Mouse (Mus musculus) spleen, embryonic (tissue): ENCODE data around the gene Taf8.

ENCODE experiments used
- CTCF ChIA-PET: fragments of 350-600 bp; sonication (Branson Sonifier 250); formaldehyde crosslinking; loops from one replicate; lab custom pipeline; 2022; lab: Charles Lee

Gene Taf8

DNA sequence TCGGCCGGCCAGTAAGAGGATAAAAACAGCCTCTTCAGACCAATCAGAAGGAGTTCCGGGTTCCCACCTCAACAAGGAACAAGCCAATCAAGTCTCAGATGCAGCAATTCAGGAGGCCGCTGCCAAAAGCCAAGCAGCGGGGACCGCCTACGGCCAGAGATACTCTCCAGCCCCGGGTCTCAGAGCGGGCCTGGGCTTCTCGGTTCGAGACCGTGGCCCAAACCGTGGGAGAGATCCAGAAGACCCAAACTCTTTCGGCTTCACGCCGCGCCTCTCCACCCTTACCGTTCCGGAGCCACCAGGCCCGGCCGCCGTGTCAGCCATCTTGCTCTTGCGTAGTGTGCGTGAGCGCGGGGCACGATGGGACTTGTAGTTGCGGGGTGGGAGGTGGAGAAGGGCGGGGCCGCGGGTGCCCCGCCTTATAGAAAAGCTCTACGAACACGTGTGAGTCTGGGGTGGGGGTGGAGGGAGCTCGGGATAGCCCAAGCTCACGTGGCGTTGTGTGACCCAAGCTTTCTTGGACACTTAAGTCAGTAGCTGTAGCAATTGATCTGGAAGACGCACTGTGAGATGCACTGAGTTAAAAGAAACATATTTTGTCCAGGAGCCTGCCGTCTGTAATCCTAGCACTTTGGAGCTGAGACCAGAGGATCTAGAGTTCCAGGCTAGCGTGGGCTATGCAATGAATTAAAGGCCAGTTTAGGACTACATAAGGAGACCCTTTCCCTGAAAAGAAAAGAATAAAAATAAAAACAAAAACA lies at the start of gene Taf8:
TSS of gene Taf8 (minus strand) at position 347 of the 761 bp plus-strand sequence.
- CTCF ChIA-PET, result interaction anchor here (0.8 to 1.2 kb wide), 2 partner anchors 9 to 21 kb away, joined by 3 to 5 read pairs; no protein-coding TSS in a partner anchor

DNA sequence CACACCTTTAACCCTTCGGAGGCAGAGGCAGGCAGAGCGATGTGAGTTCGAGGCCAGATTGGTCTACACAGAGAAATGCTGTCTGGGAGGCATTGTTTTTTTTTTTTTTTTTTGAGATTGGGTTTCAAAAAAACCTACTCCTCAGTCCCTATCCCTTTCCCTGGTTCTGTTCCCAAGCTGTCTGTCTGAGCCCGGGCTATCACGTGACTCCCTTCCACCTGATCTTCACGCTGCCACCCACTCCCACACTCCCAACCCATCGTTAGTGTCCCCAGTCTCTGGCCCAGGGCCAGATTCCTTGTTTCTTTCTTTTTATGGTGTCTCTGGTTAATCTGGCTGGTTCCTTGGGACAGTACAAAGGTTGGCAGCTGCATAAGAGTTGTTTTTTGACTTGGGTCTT lies 49.0 kb upstream of the Taf8 start:
- CTCF ChIA-PET, result interaction anchor here (0.9 to 1.0 kb wide), 2 partner anchors 22 to 37 kb away, joined by 3 to 6 read pairs; no protein-coding TSS in a partner anchor

DNA sequence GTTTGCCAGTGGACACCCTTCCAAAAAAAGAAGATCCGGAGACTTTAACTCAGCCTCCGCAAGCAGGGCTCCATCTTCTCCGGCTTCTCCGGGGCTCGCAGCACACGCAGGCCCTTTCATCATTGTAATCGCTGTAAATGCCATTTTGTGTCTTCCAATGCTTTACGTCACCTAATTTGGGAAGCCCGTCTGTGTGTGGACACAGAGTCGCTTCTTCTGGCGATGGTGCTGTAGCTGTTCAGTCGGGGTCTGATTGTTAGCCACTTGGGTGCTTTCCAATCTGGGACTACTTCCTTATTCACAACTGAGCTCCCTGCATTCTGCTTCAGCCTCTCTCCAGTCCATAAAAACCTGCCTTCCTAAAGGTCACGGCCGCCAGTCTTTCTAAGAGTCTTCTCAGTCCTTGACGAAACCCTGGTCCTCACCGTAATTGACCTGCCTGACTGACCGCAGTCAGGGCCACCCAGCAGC lies 43.8 kb upstream of the Taf8 start:
- CTCF ChIA-PET, result interaction anchor here (0.6 to 1.1 kb wide), 3 partner anchors 22 to 65 kb away, joined by 5 to 6 read pairs (median 5); no protein-coding TSS in a partner anchor

DNA sequence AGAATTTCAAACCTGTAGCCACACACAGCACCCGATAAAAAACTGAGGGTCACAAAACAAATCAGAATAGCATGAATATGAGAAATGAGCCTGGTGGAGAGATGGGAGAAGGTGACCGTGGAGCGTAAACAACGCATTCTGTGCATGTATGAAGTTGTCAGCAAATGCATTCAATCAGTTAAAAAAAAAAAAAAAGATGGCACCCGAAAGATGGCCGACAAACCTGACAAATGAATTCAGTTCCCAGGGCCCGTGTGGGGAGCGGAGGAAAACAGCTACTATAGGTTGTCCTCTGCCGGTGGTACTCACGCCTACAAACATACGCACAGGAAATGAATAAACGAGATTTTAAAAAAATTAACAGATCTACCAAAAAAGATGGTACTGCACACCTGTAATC lies 43.1 kb upstream of the Taf8 start:
- CTCF ChIA-PET, result interaction anchor here (1.1 kb wide), 1 partner anchor 64 kb away, joined by 5 read pairs; no protein-coding TSS in a partner anchor

DNA sequence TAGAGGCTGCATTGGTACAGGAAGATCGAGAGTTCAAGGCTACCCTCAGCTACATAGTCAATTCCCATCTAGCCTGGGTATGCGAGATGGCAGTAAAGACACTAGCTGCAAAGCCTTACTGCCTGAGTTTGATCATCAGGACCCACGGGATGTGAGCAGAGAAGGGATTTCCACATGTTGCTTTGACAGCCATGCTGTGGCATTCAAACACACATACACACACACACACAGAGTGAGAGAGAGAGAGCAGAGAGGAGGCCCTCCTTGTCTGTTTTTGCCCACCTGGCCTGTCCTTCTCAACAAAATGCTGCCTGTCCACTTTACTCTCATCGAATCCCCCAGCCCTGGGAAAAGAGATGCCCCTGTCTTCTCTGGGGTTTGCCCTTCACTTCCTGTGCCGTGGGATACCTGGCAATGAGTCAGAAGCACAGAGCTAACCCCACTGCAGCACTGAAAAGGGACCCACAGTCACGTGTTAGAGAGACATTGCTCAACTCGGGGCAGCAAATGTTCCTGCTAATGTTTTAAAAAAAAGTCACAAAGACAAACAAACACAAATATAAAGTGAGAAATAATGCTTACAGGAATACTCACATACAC lies 41.1 kb upstream of the Taf8 start:
- CTCF ChIA-PET, result interaction anchor here (0.9 kb wide), 1 partner anchor 16 kb away, joined by 3 read pairs; no protein-coding TSS in a partner anchor

DNA sequence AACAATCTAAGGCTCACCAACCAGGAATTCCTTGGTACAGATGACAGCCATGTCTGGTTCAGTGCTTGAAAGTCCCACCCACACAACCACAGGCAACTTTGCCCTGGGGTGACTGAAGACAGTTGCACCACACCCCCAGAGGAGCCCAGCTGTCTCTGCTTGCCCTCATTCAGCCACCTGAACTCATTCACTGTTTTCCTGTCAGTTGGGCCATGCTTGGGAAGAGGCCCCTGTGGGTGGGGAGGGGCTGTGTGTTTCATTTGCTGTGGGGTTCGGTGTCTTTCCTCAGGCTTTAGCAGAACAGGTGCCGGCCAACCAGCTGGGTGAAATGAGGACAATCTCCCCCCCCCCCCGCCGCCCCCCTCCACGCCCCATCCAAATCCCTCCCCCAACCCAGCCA lies 40.0 kb upstream of the Taf8 start:
- CTCF ChIA-PET, result no interaction called here

DNA sequence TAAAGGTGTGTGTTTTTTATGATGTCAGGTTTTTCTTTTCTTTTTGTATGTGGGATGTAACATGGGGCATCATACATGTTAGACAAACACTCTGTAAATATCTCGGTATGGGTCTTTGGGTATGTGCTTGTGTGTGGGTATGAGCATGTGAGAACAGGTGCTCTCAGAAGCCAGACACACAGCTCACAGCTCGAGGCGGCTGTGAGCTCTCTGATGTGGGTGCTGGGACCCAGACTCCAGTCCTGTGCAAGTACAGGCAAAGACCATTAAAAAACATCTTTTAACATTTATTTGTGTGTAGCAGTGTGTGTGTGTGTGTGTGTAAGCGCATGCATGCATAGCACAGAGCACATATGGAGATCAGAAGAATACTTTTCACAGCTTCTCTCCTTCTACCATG lies 37.0 kb upstream of the Taf8 start:
- CTCF ChIA-PET, result interaction anchor here (0.5 kb wide), 1 partner anchor 390 kb away, joined by 4 read pairs; no protein-coding TSS in a partner anchor

DNA sequence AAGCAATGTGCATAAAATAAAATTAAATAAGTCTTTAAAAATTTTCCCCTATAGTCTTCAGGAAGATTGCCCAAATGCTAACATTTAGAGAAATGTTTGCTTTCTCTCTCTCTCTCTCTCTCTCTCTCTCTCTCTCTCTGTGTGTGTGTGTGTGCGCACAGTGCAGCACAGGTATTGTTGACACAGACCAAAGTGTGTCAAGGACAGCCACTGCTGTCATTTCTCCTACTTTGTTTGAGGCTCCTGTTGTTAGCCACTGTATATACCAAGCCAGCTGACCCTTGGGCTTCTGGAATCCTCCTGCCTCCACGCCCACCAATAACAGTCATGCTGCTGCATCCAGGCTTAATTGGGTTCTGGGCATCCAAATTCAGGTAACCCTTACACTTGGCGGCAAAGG lies 36.0 kb upstream of the Taf8 start:
- CTCF ChIA-PET, result interaction anchor here (0.7 to 1.5 kb wide), 2 partner anchors 11 to 14 kb away, joined by 3 to 5 read pairs; no protein-coding TSS in a partner anchor

DNA sequence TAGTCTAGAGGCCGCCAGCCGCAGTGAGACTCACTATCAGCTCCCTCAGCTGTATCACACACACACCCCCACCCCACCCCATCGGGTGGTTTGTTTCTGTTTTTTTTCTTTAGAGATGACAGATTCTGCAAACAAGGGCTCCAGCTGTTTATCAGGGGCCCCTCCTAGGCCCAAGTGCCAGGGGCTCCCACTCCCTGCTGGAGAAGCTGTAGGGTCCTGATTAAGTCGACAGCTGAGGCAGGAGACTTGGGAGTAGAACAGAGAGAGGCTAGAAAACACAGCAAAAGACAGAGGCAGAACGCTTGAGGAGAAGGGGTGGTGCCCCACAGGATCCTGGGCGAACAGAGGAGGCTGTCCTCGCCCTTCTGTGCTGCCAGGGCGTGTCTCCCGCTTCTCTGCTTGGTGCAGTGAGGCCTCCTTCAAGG lies 33.7 kb upstream of the Taf8 start:
- CTCF ChIA-PET, result no interaction called here

DNA sequence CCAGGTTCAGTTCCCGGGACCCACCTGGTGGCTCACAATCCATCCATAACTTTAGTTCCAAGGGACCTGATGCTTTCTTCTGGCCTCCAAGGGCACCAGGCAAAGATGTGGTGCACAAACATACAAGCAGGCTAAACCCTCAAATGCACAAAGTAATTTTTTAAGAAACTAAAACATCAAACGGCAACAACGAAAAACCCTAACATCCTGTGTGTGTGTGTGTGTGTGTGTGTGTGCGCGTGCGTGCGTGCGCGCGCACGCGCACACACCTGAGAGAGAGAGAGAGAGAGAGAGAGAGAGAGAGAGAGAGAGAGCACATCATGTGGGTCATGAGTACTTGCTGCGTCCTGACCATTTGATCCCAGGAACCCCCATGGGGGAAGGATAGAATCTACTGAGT lies 31.6 kb upstream of the Taf8 start:
- CTCF ChIA-PET, result no interaction called here

DNA sequence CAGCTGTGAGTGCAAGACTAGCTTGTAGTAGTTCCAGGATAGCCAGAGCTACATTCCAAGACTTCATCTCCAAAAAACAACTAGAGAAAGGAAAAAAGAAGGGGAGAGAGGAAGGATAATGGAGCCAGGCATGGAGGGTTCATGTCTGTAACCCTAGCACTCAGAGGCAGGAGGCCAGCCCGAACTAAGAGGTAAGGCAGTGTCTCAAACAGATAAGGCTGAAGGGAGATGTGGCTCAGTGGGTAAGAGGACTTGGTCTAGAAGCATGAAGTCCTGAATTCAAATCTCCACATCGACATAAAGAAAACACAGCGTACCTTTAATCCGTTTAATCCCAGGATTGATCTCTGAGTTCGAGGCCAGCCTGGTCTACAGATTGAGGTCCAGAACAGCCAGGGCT lies 30.3 kb upstream of the Taf8 start:
- CTCF ChIA-PET, result no interaction called here

DNA sequence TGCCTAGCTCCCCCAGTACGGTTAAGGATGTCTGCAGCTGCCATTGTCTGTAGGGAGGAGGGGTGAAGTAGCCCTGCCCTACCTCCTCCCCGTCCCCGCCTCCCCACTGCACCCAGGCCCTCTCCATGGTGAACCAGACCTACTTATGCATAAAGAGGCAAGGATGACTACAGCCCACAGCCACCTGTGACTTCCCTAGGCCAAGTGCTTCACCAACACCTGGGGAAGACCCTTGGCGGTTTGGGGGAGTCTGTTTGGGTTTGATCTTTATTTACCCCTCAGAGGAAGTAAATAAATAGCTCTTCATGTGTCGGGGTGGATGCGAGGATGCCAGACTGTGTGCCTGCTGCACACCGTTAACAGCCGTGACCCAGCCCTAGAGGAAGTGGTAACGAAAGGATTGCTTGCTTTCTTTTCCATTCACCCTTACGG lies 29.3 kb upstream of the Taf8 start:
- CTCF ChIA-PET, result interaction anchor here (1.0 kb wide), 1 partner anchor 17 kb away, joined by 3 read pairs; no protein-coding TSS in a partner anchor

DNA sequence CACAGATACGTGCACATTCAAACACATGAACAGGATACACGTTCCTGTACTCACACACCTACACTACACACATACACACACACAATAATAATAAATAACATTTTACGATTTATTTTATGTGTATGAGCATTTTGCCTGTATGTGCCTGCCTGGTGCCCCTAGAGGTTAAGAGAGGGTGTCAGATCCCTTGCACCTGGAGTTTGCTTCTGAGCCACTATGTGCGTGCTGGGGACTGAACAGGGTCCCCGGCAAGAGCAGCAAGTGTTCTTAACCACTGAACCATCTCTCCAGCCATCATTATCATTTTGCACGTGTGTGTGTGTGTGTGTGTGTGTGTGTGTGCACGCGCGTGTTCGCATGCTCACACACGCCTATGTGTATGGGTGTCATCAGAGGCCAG lies 27.5 kb upstream of the Taf8 start:
- CTCF ChIA-PET, result no interaction called here

DNA sequence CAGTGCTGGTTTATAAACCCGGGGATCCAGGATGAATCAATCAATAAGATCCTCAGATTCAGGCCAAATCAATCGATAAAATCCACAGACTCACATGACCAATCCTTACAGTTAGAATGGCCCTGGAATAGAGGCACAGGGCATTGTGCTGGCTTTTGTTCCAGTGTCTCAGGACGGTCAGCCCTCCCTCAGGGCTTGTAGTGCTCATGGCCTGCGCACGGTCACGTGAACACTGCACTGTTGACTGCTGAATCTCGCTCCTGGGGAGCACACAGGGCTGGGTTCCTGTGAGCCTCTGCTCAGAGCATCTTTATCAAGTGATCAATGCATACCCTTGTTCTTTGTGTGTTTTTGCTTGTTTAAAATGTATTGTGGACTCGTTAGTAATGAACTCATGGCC lies 26.8 kb upstream of the Taf8 start:
- CTCF ChIA-PET, result interaction anchor here (0.9 kb wide), 1 partner anchor 23 kb away, joined by 3 read pairs; no protein-coding TSS in a partner anchor

DNA sequence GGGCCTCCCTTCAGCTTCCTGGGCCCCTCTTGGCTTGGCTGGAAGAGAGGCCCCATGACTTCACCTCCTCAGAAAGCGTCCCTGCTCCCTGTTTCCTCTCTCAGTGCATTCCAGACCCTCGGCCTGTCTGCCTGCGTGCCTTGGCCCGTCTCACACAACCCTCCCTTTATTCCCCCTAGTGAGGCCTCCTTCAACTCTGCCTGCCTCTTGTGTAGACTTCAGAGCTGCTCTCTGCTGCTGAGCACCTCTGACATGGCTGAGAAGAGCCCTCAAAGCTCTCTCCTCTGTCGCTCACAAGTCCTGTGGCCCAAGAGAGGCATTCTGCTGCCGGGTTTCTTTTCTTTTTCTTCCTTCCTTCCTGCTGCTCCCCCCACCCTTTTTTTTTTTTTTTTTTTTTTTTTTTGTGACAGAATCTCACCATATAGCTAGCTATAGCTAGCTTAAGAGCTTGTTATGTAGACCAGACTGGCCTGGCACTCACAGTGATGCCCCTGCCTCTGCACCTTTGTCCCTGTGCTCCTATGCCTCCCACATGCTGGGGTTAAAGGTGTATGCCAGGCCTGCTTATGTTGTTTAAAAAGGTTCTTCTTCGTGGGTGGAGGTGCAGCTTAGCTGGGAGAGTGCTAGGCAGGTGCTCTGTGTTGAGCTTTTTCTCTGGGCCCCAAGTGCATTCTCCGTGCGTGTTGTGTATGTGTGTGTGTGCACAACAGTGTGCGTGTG lies 25.6 kb upstream of the Taf8 start:
- CTCF ChIA-PET, result interaction anchor here (0.6 kb wide), 1 partner anchor 10 kb away, joined by 5 read pairs; no protein-coding TSS in a partner anchor

DNA sequence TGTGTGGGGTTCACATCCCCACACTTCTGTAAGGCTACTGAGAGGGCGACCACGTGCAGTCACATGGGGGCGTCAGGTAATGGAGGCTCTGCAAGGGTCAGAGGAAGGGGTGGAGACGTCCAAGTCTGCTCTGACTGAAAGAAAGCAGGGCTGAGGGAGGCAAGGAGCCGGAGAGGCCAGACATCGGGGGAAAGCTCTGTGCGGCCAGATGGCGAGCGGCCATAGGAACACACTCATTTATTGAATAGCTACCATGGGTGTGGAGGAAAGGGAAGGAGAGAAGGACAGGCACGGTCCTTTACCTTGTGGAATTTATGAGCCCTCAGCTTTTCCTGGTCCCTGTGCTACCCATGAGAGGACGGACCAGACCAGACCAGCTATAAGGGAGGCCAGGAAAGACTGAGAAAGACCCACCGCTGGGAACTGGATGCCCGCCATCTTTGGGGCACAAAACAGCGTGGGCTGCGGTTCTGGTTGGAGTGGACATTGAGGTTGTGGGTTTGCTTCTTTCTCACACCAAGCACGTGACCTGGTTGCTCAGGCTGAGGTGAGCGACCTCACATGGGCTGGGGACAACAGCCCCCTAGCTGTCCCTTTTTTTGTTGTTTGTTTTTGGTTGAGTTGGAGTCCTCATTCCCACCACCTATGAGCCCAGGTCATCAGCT lies 24.9 kb upstream of the Taf8 start:
- CTCF ChIA-PET, result interaction anchor here (0.6 kb wide), 1 partner anchor 11 kb away, joined by 5 read pairs; no protein-coding TSS in a partner anchor

DNA sequence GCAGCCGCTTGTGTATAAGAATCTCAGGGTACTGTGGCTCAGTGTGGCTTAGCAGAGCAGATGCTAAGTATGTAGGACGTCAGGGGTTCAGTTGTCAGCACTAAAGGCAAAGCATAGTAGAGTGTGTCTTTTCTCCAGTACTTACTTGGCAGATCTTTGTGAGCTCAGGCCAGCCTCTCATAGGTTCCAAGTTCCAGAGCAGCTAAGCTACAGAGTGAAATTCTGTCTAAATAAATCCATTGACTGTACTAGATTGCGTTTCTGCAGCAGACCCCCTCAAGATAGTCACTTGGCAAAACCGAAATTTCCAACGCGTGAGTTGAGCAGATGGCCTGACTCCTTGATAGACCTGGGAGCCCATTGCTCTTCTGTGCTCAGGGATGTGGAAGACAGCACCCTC lies 22.9 kb upstream of the Taf8 start:
- CTCF ChIA-PET, result no interaction called here

DNA sequence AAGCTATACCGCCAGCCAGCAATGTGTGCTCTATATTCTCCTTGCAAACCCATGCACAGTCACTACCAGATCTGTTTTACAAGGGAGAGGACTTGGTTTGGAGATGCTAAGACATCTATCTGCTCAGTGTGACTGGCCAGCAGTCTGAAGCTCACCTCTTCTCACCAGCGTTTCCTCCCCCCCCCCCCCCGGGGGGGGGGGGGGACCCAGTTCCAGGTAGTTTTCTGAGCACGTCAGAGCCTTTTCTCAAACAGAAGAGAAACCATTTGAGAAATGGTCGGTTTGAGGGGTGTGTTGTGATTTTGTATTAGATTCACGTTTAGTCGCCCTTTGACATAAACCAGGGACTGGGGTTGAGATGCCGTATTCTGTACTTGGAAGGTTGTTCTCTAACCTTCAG lies 22.0 kb upstream of the Taf8 start:
- CTCF ChIA-PET, result interaction anchor here (0.7 to 1.4 kb wide), 3 partner anchors 13 to 23 kb away, joined by 3 to 6 read pairs (median 5); no protein-coding TSS in a partner anchor

DNA sequence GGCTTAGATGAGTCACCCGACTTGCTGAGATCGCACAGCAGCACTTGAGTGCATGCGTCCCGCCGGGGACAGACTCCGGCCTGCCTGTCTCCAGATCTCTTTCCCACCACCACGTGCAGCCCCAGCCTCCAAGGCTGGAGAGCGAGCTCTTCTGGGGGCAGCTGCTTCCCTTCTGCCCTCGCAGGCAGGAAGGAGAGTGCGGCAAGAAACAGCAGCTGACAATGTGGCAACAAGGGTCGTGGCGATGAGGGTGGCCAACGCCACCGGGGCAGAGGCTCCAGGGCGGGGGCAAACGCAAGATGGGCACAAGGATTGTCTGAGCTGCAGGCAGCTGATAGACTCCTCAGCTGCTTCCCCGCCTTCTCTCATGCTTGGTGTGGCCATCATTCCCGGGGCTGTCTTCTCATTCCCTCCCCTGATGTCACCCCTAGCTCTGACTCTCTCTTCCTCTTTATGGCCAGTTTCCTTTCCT lies 21.2 kb upstream of the Taf8 start:
- CTCF ChIA-PET, result interaction anchor here (0.6 to 1.4 kb wide), 3 partner anchors 22 to 75 kb away, joined by 3 to 6 read pairs (median 5); no protein-coding TSS in a partner anchor

DNA sequence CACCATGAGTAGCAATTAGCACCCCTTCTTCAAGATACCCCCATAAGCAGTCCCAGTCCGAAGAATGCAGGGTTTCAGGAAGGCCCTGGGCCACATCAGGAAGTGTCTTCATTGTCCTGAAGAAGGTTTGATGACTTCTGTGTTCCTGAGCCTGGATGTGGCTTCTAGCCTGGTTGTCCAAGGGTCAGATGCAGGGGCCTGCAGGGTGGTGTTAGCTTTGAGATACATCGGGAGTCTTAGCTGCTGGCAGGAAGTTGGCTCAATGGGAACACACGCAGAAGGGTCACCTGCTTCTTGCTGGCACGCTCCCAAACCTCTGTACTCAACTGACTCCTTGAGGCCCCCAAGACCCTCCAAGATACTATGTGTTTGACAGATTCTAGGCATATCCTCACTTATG lies 20.4 kb upstream of the Taf8 start:
- CTCF ChIA-PET, result interaction anchor here (1.2 kb wide), 1 partner anchor 11 kb away, joined by 4 read pairs; no protein-coding TSS in a partner anchor
